Mouse (Mus musculus) CH12.LX (cell line): ENCODE data around the gene Smlr1. TPM values are rescaled to one million over a fixed set of nuclear protein-coding genes. Genes with fewer than 3 reads are reported as not detected.

Experiments used
- DNase-seq: peaks from one replicate; pipeline ENCODE4 v3.0.0-alpha.2; 2013; ENCODE audit errors: extremely low read depth
- H3K27ac ChIP-seq: 2 replicates; pipeline ENCODE4 v1.5.1; 2012; ENCODE audit warnings: low read depth, mild to moderate bottlenecking, control low read depth, moderate library complexity; ENCODE audit not compliant: insufficient read depth
- H3K27me3 ChIP-seq: replicated peaks from 2 replicates; pipeline ENCODE3; 2012; ENCODE audit warnings: inconsistent platforms
- H3K36me3 ChIP-seq, 2 experiments: replicated peaks in 1 of 2; 2 replicates each; pipeline versions ENCODE3 to v1.6.1; 2012; ENCODE audit warnings: inconsistent platforms in 1 of 2, low read length in 1 of 2, mild to moderate bottlenecking in 1 of 2, mixed read lengths in 1 of 2, moderate library complexity in 1 of 2; ENCODE audit not compliant: control insufficient read depth in 1 of 2, insufficient read depth in 1 of 2
- H3K4me1 ChIP-seq, 2 experiments: 2 replicates each; pipeline ENCODE4 v1.6.1; 2012; ENCODE audit warnings: inconsistent platforms in 1 of 2, moderate library complexity in 1 of 2; ENCODE audit not compliant: insufficient read depth in 2 of 2, control insufficient read depth in 1 of 2
- H3K4me2 ChIP-seq: 2 replicates; pipeline ENCODE4 v1.6.1; 2012; ENCODE audit warnings: low read depth, mild to moderate bottlenecking, control low read depth; ENCODE audit not compliant: poor library complexity, insufficient read depth, severe bottlenecking
- H3K4me3 ChIP-seq, 3 experiments: fragments of 150-350 bp in 1 of 3; sonication (generic) in 1 of 3; replicated peaks in 1 of 3; 2 replicates each; pipeline versions ENCODE3 to v1.5.1; 2011 to 2012; ENCODE audit warnings: low read depth in 2 of 3, low read length in 2 of 3, mild to moderate bottlenecking in 2 of 3, moderate library complexity in 2 of 3, control low read depth in 1 of 3, improper control_type of control experiment in 1 of 3, inconsistent platforms in 1 of 3, mixed read lengths in 1 of 3; ENCODE audit not compliant: poor library complexity in 1 of 3
- H3K79me2 ChIP-seq: replicated peaks from 2 replicates; pipeline ENCODE4 v1.6.1; 2012; ENCODE audit warnings: mild to moderate bottlenecking, moderate library complexity; ENCODE audit not compliant: control insufficient read depth, poor library complexity, insufficient read depth, severe bottlenecking; ENCODE audit errors: extremely low read depth
- H3K9ac ChIP-seq: 2 replicates; pipeline ENCODE4 v1.6.1; 2012; ENCODE audit warnings: low read depth, mild to moderate bottlenecking, control low read depth, moderate library complexity; ENCODE audit not compliant: insufficient read depth
- H3K9me3 ChIP-seq: replicated peaks from 2 replicates; pipeline ENCODE3; 2012; ENCODE audit warnings: low read length, inconsistent platforms, mixed read lengths
- BHLHE40 ChIP-seq: IDR thresholded peaks from 2 replicates; pipeline ENCODE4 v1.6.1; 2011; ENCODE audit warnings: mild to moderate bottlenecking, low read depth, low read length, improper control_type of control experiment
- CHD2 ChIP-seq: IDR thresholded peaks from 2 replicates; pipeline ENCODE4 v1.6.1; 2011; ENCODE audit warnings: low read length, improper control_type of control experiment
- CTCF ChIP-seq, 2 experiments: IDR thresholded peaks in 1 of 2; conservative IDR thresholded peaks in 1 of 2; 2 replicates each; pipeline ENCODE4 v1.5.1; 2011 to 2012; ENCODE audit warnings: low read depth in 2 of 2, low read length in 2 of 2, improper control_type of control experiment in 1 of 2, inconsistent platforms in 1 of 2, mild to moderate bottlenecking in 1 of 2, moderate library complexity in 1 of 2
- EP300 ChIP-seq: IDR thresholded peaks from 2 replicates; pipeline ENCODE4 v1.6.1; 2011; ENCODE audit warnings: low read length, improper control_type of control experiment
- ETS1 ChIP-seq: conservative IDR thresholded peaks from 2 replicates; pipeline ENCODE4 v1.6.1; 2012; ENCODE audit warnings: low read depth, mild to moderate bottlenecking, inconsistent platforms, low read length, improper control_type of control experiment, moderate library complexity
- JUND ChIP-seq: conservative IDR thresholded peaks from 2 replicates; pipeline ENCODE4 v1.6.1; 2011; ENCODE audit warnings: low read depth, low read length, improper control_type of control experiment
- KAT2A ChIP-seq: IDR thresholded peaks from 2 replicates; pipeline ENCODE4 v1.6.1; 2012; ENCODE audit warnings: low read length, improper control_type of control experiment, inconsistent platforms; ENCODE audit not compliant: insufficient replicate concordance
- MAX ChIP-seq: IDR thresholded peaks from 2 replicates; pipeline ENCODE4 v1.6.1; 2011; ENCODE audit warnings: low read length, improper control_type of control experiment
- MAZ ChIP-seq: IDR thresholded peaks from 2 replicates; pipeline ENCODE4 v1.6.1; 2012; ENCODE audit warnings: low read depth, mild to moderate bottlenecking, inconsistent platforms, low read length, improper control_type of control experiment, moderate library complexity
- MEF2A ChIP-seq: IDR thresholded peaks from 2 replicates; pipeline ENCODE4 v1.6.1; 2014; ENCODE audit warnings: low read depth, mild to moderate bottlenecking, inconsistent platforms, low read length, improper control_type of control experiment, borderline replicate concordance
- MXI1 ChIP-seq: IDR thresholded peaks from 2 replicates; pipeline ENCODE4 v1.6.1; 2011; ENCODE audit warnings: mild to moderate bottlenecking, low read depth, low read length, improper control_type of control experiment
- MYC ChIP-seq: IDR thresholded peaks from 2 replicates; pipeline ENCODE4 v1.6.1; 2011; ENCODE audit warnings: low read depth, mild to moderate bottlenecking, improper control_type of control experiment, low read length
- NELFE ChIP-seq: IDR thresholded peaks from 2 replicates; pipeline ENCODE4 v1.6.1; 2011; ENCODE audit warnings: low read depth, low read length, improper control_type of control experiment
- NRF1 ChIP-seq: IDR thresholded peaks from 2 replicates; pipeline ENCODE4 v1.6.1; 2014; ENCODE audit warnings: low read depth, mild to moderate bottlenecking, inconsistent platforms, low read length, improper control_type of control experiment, moderate library complexity
- PAX5 ChIP-seq: IDR thresholded peaks from 2 replicates; pipeline ENCODE4 v1.6.1; 2012; ENCODE audit warnings: low read length, inconsistent platforms, mixed read lengths
- RAD21 ChIP-seq: IDR thresholded peaks from 2 replicates; pipeline ENCODE4 v1.6.1; 2011; ENCODE audit warnings: low read depth, mild to moderate bottlenecking, low read length, improper control_type of control experiment, moderate library complexity
- RCOR1 ChIP-seq: conservative IDR thresholded peaks from 2 replicates; pipeline ENCODE4 v1.6.1; 2012; ENCODE audit warnings: low read depth, mild to moderate bottlenecking, inconsistent platforms, low read length, improper control_type of control experiment
- SMC3 ChIP-seq: IDR thresholded peaks from 2 replicates; pipeline ENCODE4 v1.6.1; 2011; ENCODE audit warnings: low read depth, low read length, improper control_type of control experiment
- TCF12 ChIP-seq: IDR thresholded peaks from 2 replicates; pipeline ENCODE4 v1.6.1; 2014; ENCODE audit warnings: low read depth, mild to moderate bottlenecking, inconsistent platforms, low read length, improper control_type of control experiment
- UBTF ChIP-seq: IDR thresholded peaks from 2 replicates; pipeline ENCODE4 v1.6.1; 2012; ENCODE audit warnings: low read depth, mild to moderate bottlenecking, inconsistent platforms, low read length, improper control_type of control experiment, moderate library complexity
- ZKSCAN1 ChIP-seq: IDR thresholded peaks from 2 replicates; pipeline ENCODE4 v1.6.1; 2012; ENCODE audit warnings: low read depth, inconsistent platforms, low read length, improper control_type of control experiment, borderline replicate concordance
- ZMIZ1 ChIP-seq: IDR thresholded peaks from 2 replicates; pipeline ENCODE4 v1.6.1; 2012; ENCODE audit warnings: low read depth, mild to moderate bottlenecking, inconsistent platforms, low read length, improper control_type of control experiment
- dilution Hi-C: fragments of 300-500 bp; cut with MboI; formaldehyde crosslinking; loops from 2 replicates; pipeline ENCODE4 v1.14.3; 2020; ENCODE audit warnings: low sequenced_read_pairs; ENCODE audit not compliant: extremely low pct_unique_long_range_greater_than_20kb, extremely low pct_ligation_motif_present
- in situ Hi-C: fragments of 300-500 bp; cut with MboI; formaldehyde crosslinking; loops from 3 replicates; pipeline ENCODE4 v1.14.3; 2019; ENCODE audit warnings: low sequenced_read_pairs, low pct_ligation_motif_present, low pct_unique_long_range_greater_than_20kb, mixed read lengths
- polyA plus RNA-seq: library from polyadenylated mRNA; unstranded; fragments of >175 nt; gene quantifications from 2 replicates; pipeline ENCODE4 v1.2.1, GENCODE M21; 2012; ENCODE audit warnings: low read depth; ENCODE audit not compliant: insufficient read length
- total RNA-seq, 2 experiments: library from RNA; depleted of rRNA; stranded (reverse); fragments of 300-350 nt in 1 of 2; fragments of >200 nt in 1 of 2; gene quantifications; 2 replicates each; pipeline ENCODE4 v1.2.3; 2012 to 2014

Smlr1 gene
- total and polyA plus RNA-seq, 3 experiments, result not detected

DNA sequence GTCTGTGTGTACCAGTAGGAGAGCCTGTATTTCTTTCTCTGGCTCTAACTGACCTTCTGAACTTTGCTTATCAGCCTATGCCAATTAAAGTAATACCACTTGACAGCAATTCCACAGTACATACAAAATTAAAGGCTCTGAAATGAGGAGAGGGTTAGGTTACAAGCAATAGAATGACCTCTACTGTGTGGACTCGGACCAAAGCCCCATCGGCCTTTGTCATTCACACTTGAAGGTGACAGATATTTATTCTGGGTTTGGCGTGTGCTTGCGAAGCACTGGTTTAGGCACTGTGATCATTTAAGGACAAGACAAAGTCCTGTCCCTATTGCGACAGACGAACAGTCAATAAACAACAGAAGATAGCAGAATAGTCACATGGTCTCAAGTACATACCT lies 3.7 kb upstream of the Smlr1 start:
- TF ChIP-seq PAX5 (no peak), RCOR1 (no peak), BHLHE40 (no peak), JUND (no peak), CHD2 (no peak), MXI1 (no peak), UBTF (no peak), MAX (no peak), MYC (no peak), MAZ (no peak), ZMIZ1 (no peak), NRF1 (no peak), ZKSCAN1 (no peak), ETS1 (no peak), TCF12 (no peak), EP300 (no peak), KAT2A (no peak), MEF2A (no peak)
- Histone ChIP-seq H3K4me1 (no peaks in the 10 kb centered on the region), H3K27ac (no peak overlapping the region), H3K9me3 (no peaks in the 10 kb centered on the region), H3K4me3 (no peak overlapping the region), H3K27me3 (no peaks in the 10 kb centered on the region), H3K36me3 (no peaks in the 10 kb centered on the region), H3K9ac (no peak overlapping the region), H3K79me2 (no peaks in the 10 kb centered on the region), H3K4me2 (no peak overlapping the region)
- dilution Hi-C loops (no loop called here), in situ Hi-C loops (no loop called here)
- DNase-seq, result no peak

DNA sequence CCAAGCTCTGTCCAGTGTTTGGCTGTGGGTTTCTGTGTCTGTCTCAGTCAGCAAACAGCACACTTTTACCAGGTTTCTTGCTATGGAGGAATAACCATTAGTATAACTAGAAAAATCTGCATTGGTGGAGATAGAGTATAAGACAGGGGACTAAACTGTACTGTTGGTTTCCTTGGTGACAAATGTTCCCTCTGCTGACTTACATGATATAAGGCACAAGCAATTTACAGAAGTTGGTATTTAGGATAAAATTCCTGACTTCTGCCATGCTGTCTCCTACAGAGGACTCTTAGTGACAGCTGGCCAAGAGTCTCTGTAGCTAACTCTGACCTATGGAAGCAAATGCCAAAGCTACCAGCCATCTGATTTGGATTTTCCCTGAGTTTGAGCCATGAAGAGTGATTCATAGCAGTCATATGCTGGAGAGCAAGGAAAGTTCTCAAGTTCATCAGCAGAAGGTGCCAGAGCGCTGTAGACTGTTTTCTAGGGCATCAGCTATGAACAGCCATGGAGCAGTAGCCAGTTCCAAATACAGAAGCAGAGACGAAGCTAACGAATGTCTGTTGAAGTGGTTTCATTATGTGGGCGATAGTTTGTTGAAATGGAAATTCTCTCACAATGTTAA lies 3.2 kb upstream of the Smlr1 start:
- H3K27ac ChIP-seq, result no peak overlapping the region
- in situ Hi-C loops, result no loop called here
- TF ChIP-seq CTCF (conservative IDR thresholded peaks at IDR 0.05 in 1 of 2, IDR thresholded peaks at IDR 0.05 in 1 of 2; ENCODE audit: low read depth in 2 of 2, low read length in 2 of 2) (peak in 1 of 2 experiments; percentile 57; a peak in 2 of 4 replicates), JUND (no peak), SMC3 (peak; percentile 38), NELFE (no peak), RAD21 (peak; percentile 62)
- TF ChIP-seq, all 38 proteins: peak for 3

More for the DNA sequence above, 3.2 kb upstream of the Smlr1 start:
- dilution Hi-C loops, result no loop called here
- H3K9me3 ChIP-seq, result no peaks in the 10 kb centered on the region
- no peaks in the 10 kb centered on the region for H3K36me3 ChIP-seq
- no peaks in the 10 kb centered on the region for H3K79me2 ChIP-seq
- H3K4me1 ChIP-seq, result no peaks in the 10 kb centered on the region
- no peak overlapping the region for H3K9ac ChIP-seq
- H3K27me3 ChIP-seq, result no peaks in the 10 kb centered on the region
- no peak for DNase-seq
- 0 out of 2 replicates have a peak overlapping the region, but pooled peaks have one; percentile 18 for H3K4me2 ChIP-seq
- H3K4me3 ChIP-seq, result no peak overlapping the region
